Mouse (Mus musculus): ENCODE data around the gene Wdr18.

- TF ChIP-seq CTCF (conservative IDR thresholded peaks at IDR 0.05; ENCODE audit: insufficient read depth, insufficient read length, low read depth, low read length) (0 out of 2 replicates have a peak, but pooled peaks have one; percentile 1), POLR2A (IDR thresholded peaks at IDR 0.05; ENCODE audit: low read depth, low read length) (no peak)
Observed at GRCm38 (mm10) chr10:79927324-79928029, 32.5 kb upstream of the Wdr18 start.
